Mouse (Mus musculus) ES-E14 (cell line): ENCODE measurements around the gene Cdkn1b.

ENCODE experiments used
- CHD2 ChIP-seq: IDR thresholded peaks from 2 replicates; pipeline ENCODE4 v1.6.1; 2014; ENCODE audit warnings: mild to moderate bottlenecking, low read depth, low read length, inconsistent platforms
- MAFK ChIP-seq: IDR thresholded peaks from 2 replicates; pipeline ENCODE4 v1.6.1; 2014; ENCODE audit warnings: mild to moderate bottlenecking, low read depth, low read length, inconsistent platforms; ENCODE audit not compliant: insufficient read depth
- ZC3H11A ChIP-seq: IDR thresholded peaks from 2 replicates; pipeline ENCODE4 v1.6.1; 2012; ENCODE audit warnings: low read depth, mild to moderate bottlenecking, inconsistent platforms, low read length, borderline replicate concordance
- ZNF384 ChIP-seq: IDR thresholded peaks from 2 replicates; pipeline ENCODE4 v1.6.1; 2012; ENCODE audit warnings: low read depth, low read length, inconsistent platforms

- TF ChIP-seq CHD2 (no peak), MAFK (no peak), ZNF384 (no peak), ZC3H11A (no peak)
Observed at GRCm38 (mm10) chr6:134963910-134964309, 43.7 kb downstream of the Cdkn1b start.
